Mouse (Mus musculus) monocyte, adult 2 months (primary cell): ENCODE measurements around the gene Chd5.

Experiments
- DNase-seq, 2 experiments: peaks; one replicate each; pipeline ENCODE4 v3.0.0; 2022; ENCODE audit warnings: low spot score in 2 of 2, low read depth in 1 of 2

Gene Chd5

GRCm38 (mm10) chr4:152317631-152318033 lies 20.8 kb upstream of the Chd5 start:
- DNase-seq, result no peak

- DNase-seq, result peak in 1 of 2 experiments; percentile 24
Measured at GRCm38 (mm10) chr4:152318517-152319234, 19.8 kb upstream of the Chd5 start, which contains the start of gene Rnf207. Rnf207 (minus strand) TSS chr4:152318993.

GRCm38 (mm10) chr4:152321464-152321863 lies 17.0 kb upstream of the Chd5 start:
- DNase-seq, result no peak

- DNase-seq, result no peak
Measured at GRCm38 (mm10) chr4:152324641-152325562, 13.5 kb upstream of the Chd5 start.

GRCm38 (mm10) chr4:152325574-152326411 lies 12.7 kb upstream of the Chd5 start, which contains the start of gene Rpl22:
Rpl22 (plus strand) TSS chr4:152325742.
- peak; percentile 89 to 92 for DNase-seq

GRCm38 (mm10) chr4:152326543-152326942 lies 11.9 kb upstream of the Chd5 start:
- no peak for DNase-seq

- no peak for DNase-seq
Measured at GRCm38 (mm10) chr4:152328691-152329090, 9.8 kb upstream of the Chd5 start.

- peak in 1 of 2 experiments; percentile 33 for DNase-seq
Measured at GRCm38 (mm10) chr4:152332952-152333351, 5.5 kb upstream of the Chd5 start.

- DNase-seq, result no peak
Measured at GRCm38 (mm10) chr4:152333587-152333986, 4.9 kb upstream of the Chd5 start.

GRCm38 (mm10) chr4:152337772-152338171 lies 679 bp upstream of the Chd5 start:
- no peak for DNase-seq

GRCm38 (mm10) chr4:152339293-152339790 lies 891 bp downstream of the Chd5 start:
- no peak for DNase-seq

- DNase-seq, result no peak
Measured at GRCm38 (mm10) chr4:152340584-152341284, 2.3 kb downstream of the Chd5 start.

GRCm38 (mm10) chr4:152343296-152343695 lies 4.8 kb downstream of the Chd5 start:
- DNase-seq, result no peak

- DNase-seq, result no peak
Measured at GRCm38 (mm10) chr4:152344651-152345050, 6.2 kb downstream of the Chd5 start.

- DNase-seq, result peak; percentile 32 to 50
Measured at GRCm38 (mm10) chr4:152345120-152345889, 6.9 kb downstream of the Chd5 start.

- no peak for DNase-seq
Measured at GRCm38 (mm10) chr4:152349837-152350381, 11.5 kb downstream of the Chd5 start.

- no peak for DNase-seq
Measured at GRCm38 (mm10) chr4:152350722-152351421, 12.4 kb downstream of the Chd5 start.
